Mouse (Mus musculus) cortical plate, adult 2 months (tissue): ENCODE results near the gene Fam81a. TPM values are rescaled to one million over a fixed set of nuclear protein-coding genes. Genes with fewer than 3 reads are reported as not detected.

Source experiments
- H3K27ac ChIP-seq: fragments of 200-500 bp; 2 replicates; pipeline ENCODE4 v1.5.1; 2012; ENCODE audit warnings: low read length, control low read depth, inconsistent platforms; ENCODE audit not compliant: insufficient read depth
- H3K4me1 ChIP-seq: fragments of 200-500 bp; 2 replicates; pipeline ENCODE4 v1.6.1; 2011; ENCODE audit warnings: low read length; ENCODE audit not compliant: control insufficient read depth, insufficient read depth
- H3K4me3 ChIP-seq: fragments of 200-500 bp; 2 replicates; pipeline ENCODE4 v1.5.1; 2011; ENCODE audit warnings: mild to moderate bottlenecking, low read length, control low read depth; ENCODE audit not compliant: insufficient read depth
- CTCF ChIP-seq: fragments of 200-500 bp; IDR thresholded peaks from 2 replicates; pipeline ENCODE4 v1.5.1; 2011; ENCODE audit warnings: mild to moderate bottlenecking, control low read depth, low read length; ENCODE audit not compliant: insufficient read depth; ENCODE audit errors: extremely low read depth
- POLR2A ChIP-seq: fragments of 200-500 bp; IDR thresholded peaks from 2 replicates; pipeline ENCODE4 v1.6.1; 2011; ENCODE audit warnings: mild to moderate bottlenecking, low read length, control low read depth; ENCODE audit not compliant: insufficient read depth; ENCODE audit errors: extremely low read depth
- polyA plus RNA-seq: library from polyadenylated mRNA; depleted of rRNA; stranded (reverse); fragments of >200 nt; gene quantifications from 2 replicates; pipeline ENCODE4 v1.2.3, GENCODE M21; 2012

The Fam81a gene
- polyA plus RNA-seq, 1 experiment, result 135 TPM

GRCm38 (mm10) chr9:70087379-70087778 is 55.0 kb downstream of the Fam81a start:
- TF ChIP-seq CTCF, result no peak
- TF ChIP-seq POLR2A, result no peak
- Histone ChIP-seq H3K27ac (no peak overlapping the region), H3K4me3 (no peak overlapping the region), H3K4me1 (peaks cover 5% of the 10 kb centered on the region)

GRCm38 (mm10) chr9:70086091-70086490 is 56.3 kb downstream of the Fam81a start:
- Histone ChIP-seq H3K4me3 (no peak overlapping the region), H3K4me1 (peaks cover 5% of the 10 kb centered on the region), H3K27ac (no peak overlapping the region)
- TF ChIP-seq CTCF (no peak), POLR2A (no peak)

DNA sequence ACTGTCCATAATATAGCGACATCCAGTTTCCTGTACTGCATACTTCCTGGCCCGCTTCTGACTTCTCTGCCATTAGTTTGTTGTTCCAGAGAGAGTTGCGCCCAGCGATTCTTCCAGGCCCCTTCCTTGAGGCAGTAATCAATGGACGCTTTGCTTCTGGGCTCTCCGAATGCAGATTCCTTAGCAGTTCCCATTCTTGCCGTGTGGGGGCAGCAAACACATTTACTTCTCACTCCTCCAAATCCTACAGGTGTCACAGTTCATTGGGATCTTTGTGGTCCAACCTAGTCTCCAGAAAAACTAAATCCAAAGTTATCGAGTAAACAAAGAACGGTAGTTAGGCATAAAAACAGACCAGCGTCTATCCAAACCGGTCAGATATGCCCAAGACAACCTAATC is 58.3 kb downstream of the Fam81a start:
- no peak overlapping the region for H3K27ac ChIP-seq
- peaks cover 5% of the 10 kb centered on the region for H3K4me1 ChIP-seq
- peak; percentile 73 for TF ChIP-seq CTCF
- TF ChIP-seq POLR2A, result no peak
- H3K4me3 ChIP-seq, result no peak overlapping the region

DNA sequence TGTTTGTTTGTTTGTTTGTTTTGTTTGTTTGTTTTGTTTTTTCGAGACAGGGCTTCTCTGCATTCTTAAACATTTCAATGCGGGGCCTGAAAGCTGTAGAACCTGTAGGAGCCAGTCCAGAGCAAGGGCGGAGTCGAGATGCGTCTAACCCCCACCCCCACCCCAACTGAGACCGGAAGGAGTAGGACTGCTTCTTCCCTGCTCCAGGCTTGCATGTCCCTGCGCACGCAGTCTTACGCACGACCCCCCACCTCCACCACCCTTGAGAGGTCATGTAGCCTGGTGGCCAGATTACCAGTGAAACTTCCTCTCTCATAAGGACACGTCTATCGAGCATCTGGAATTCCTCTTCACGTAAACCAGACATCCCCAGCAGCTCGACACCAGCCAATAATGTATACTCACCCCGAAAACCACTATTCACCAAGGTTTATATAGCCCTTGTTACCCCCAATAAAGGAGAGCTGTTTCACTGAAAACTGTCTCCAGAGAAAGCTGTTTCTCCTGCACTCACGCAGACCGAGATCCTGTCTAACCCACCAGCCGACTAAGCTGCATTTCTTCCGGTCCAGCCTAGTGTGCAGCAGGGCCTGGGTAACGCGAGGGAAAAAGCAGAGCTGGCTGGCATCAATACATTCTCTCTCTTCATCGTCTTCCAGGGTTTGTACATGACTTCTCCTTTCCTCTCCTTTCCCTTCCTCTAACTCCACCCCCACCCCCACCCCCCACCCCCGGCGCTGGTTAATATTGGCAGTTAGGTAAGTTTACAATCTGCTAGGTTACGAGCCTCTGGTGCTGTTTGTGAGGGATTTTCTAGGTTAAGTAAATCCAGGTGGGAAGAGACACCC is 59.8 kb downstream of the Fam81a start:
- no peak overlapping the region for H3K27ac ChIP-seq
- TF ChIP-seq POLR2A (no peak), CTCF (no peak)

DNA sequence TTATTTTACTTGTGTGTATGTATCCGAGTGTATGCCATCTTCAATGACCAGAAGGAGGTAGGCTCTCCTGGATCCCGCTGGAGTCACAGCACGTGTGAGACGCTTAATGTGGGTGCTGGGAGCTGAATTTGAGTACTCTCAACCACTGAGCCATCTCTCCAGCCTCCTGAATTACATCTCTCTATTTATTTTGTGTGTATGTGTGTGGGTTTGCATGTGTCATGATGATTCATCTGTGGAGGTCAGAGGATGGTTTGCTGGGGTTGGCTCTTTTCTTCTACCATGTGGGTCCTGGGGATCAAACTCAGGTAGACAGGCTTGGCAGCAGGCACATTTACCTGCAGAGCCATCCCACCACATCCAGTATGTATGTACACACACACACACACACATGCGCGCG is 60.6 kb downstream of the Fam81a start:
- Histone ChIP-seq H3K4me1 (no peaks in the 10 kb centered on the region), H3K4me3 (no peak overlapping the region), H3K27ac (no peak overlapping the region)
- TF ChIP-seq POLR2A (no peak), CTCF (no peak)

More for the DNA sequence above, 59.8 kb downstream of the Fam81a start:
- no peak overlapping the region for H3K4me3 ChIP-seq
- no peaks in the 10 kb centered on the region for H3K4me1 ChIP-seq

DNA sequence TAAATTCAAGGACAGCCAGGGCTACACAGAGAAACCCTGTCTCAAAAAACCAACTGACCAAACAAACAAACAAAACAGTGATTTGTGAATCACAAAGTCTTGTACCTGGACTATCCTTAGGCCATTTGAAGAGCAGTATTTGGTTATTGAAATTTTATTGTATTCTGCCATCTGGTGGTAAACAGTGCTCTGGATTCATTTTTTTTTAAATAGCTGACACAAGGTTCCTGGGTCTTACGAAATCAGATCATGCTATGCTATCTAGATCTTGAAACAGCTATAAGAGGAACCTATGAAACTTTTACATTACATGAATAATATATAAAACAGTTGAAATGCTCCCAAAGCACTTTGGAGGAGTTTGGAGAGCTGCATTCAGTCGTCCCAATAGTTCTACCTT is 61.4 kb downstream of the Fam81a start:
- Histone ChIP-seq H3K4me1 (no peaks in the 10 kb centered on the region), H3K27ac (no peak overlapping the region)
- no peak for TF ChIP-seq POLR2A
- no peak for TF ChIP-seq CTCF

DNA sequence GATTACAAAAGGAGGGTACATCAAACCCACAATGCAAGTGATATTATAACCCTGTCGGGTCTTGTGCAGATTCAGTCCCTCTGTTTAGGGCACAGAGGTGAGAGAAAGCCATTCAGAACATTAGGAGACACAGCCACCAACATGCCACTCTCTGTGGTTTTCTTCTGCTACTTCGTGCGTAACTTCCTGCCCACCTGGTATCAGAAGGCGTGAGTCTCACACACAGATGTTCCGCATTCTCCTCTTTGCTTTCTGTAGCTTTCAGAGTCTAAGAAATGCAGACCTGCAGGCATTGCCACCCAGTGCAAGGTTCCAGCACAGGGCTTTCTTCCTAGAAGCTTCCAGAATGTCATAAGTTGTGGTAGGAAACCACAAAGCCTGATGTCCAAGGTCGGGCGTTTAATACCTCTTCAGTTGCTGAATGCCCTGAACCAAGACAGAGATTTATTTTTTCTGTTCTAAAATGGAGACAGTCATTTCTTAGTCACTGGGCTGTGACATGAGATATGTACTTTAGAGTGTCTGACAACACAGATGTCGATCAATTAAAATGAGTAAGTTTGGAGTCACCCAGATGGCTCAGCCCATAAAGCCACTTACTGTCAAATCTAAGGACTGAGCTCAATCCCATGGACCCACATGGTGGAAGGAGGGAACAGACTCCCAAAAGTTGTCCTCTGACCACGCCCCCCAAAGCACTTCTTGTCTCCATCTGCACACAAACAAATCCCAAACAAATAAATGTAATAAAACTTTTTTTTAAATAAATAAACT is 62.1 kb downstream of the Fam81a start:
- no peak overlapping the region for H3K4me3 ChIP-seq
- H3K4me1 ChIP-seq, result no peaks in the 10 kb centered on the region
- H3K27ac ChIP-seq, result no peak overlapping the region
- TF ChIP-seq CTCF, result no peak
- TF ChIP-seq POLR2A, result no peak

More for the DNA sequence above, 61.4 kb downstream of the Fam81a start:
- H3K4me3 ChIP-seq, result no peak overlapping the region

- TF ChIP-seq CTCF (no peak), POLR2A (no peak)
- no peak overlapping the region for H3K4me3 ChIP-seq
Measured at GRCm38 (mm10) chr9:70078034-70078433, 64.3 kb downstream of the Fam81a start.

GRCm38 (mm10) chr9:70077170-70077569 is 65.2 kb downstream of the Fam81a start:
- Histone ChIP-seq H3K27ac (no peak overlapping the region), H3K4me1 (no peaks in the 10 kb centered on the region), H3K4me3 (no peak overlapping the region)
- no peak for TF ChIP-seq CTCF
- TF ChIP-seq POLR2A, result no peak

More at GRCm38 (mm10) chr9:70078034-70078433, 64.3 kb downstream of the Fam81a start:
- Histone ChIP-seq H3K4me1 (no peaks in the 10 kb centered on the region), H3K27ac (no peak overlapping the region)

DNA sequence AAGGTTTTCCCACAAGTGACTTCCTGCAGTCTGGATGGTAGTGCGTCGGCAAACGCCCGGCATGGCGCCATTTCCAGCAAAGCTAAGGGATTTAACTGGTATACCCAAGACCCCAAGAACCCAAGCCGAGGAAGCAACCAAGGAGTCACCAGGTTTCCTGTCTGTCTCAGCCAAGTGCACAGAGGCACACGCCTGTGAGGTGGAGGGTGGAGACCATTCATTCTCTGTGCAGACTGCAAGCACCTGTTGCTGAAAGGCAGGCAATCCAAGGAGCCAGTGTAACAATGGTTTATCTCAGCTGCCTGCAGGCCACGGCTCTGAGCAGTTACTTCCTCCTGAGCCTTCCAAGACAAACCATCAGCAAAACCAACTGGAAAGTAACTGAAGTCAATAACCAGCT is 70.0 kb downstream of the Fam81a start:
- TF ChIP-seq POLR2A (no peak), CTCF (no peak)
- no peak overlapping the region for H3K27ac ChIP-seq
- no peak overlapping the region for H3K4me3 ChIP-seq
- no peaks in the 10 kb centered on the region for H3K4me1 ChIP-seq
